Mouse (Mus musculus): ENCODE measurements around the gene Thtpa. TPM values are rescaled to one million over a fixed set of nuclear protein-coding genes. Genes with fewer than 3 reads are reported as not detected.

The Thtpa gene
- total RNA-seq (2022), result 10 to 100 TPM; 13.4 to 15.6 (median 14.9) TPM

- peak; percentile 57 to 67 for DNase-seq (ENCODE audit: low spot score in 2 of 2)
Observed at GRCm38 (mm10) chr14:55094704-55095231, at the start of gene Thtpa. Gene Thtpa (plus strand): TSS chr14:55094784.

- DNase-seq (ENCODE audit: low spot score in 2 of 2), result no peak
Observed at GRCm38 (mm10) chr14:55047971-55048531, 46.5 kb upstream of the Thtpa start.

GRCm38 (mm10) chr14:55052496-55052895, 42.1 kb upstream of the Thtpa start:
- no peak for DNase-seq (ENCODE audit: low spot score in 2 of 2)

GRCm38 (mm10) chr14:55053050-55053449, 41.5 kb upstream of the Thtpa start:
- DNase-seq (ENCODE audit: low spot score in 2 of 2), result no peak

- DNase-seq (ENCODE audit: low spot score in 2 of 2), result no peak
Observed at GRCm38 (mm10) chr14:55053708-55054190, 40.8 kb upstream of the Thtpa start.

- DNase-seq (ENCODE audit: low spot score in 2 of 2), result no peak
Observed at GRCm38 (mm10) chr14:55054191-55054749, 40.3 kb upstream of the Thtpa start.

- no peak for DNase-seq (ENCODE audit: low spot score in 2 of 2)
Observed at GRCm38 (mm10) chr14:55055167-55055834, 39.3 kb upstream of the Thtpa start.

GRCm38 (mm10) chr14:55059009-55059408, 35.6 kb upstream of the Thtpa start:
- DNase-seq (ENCODE audit: low spot score in 2 of 2), result no peak

GRCm38 (mm10) chr14:55059931-55060330, 34.7 kb upstream of the Thtpa start:
- no peak for DNase-seq (ENCODE audit: low spot score in 2 of 2)

- DNase-seq (ENCODE audit: low spot score in 2 of 2), result no peak
Observed at GRCm38 (mm10) chr14:55061845-55062244, 32.7 kb upstream of the Thtpa start.

GRCm38 (mm10) chr14:55062626-55063025, 32.0 kb upstream of the Thtpa start:
- no peak for DNase-seq (ENCODE audit: low spot score in 2 of 2)

GRCm38 (mm10) chr14:55063117-55063516, 31.5 kb upstream of the Thtpa start:
- DNase-seq (ENCODE audit: low spot score in 2 of 2), result no peak

- no peak for DNase-seq (ENCODE audit: low spot score in 2 of 2)
Observed at GRCm38 (mm10) chr14:55063581-55064381, 30.8 kb upstream of the Thtpa start.

- no peak for DNase-seq (ENCODE audit: low spot score in 2 of 2)
Observed at GRCm38 (mm10) chr14:55064481-55065370, 29.9 kb upstream of the Thtpa start.

GRCm38 (mm10) chr14:55065391-55065790, 29.2 kb upstream of the Thtpa start:
- no peak for DNase-seq (ENCODE audit: low spot score in 2 of 2)

GRCm38 (mm10) chr14:55066042-55066441, 28.5 kb upstream of the Thtpa start:
- DNase-seq (ENCODE audit: low spot score in 2 of 2), result no peak

- no peak for DNase-seq (ENCODE audit: low spot score in 2 of 2)
Observed at GRCm38 (mm10) chr14:55071756-55072155, 22.8 kb upstream of the Thtpa start.

- DNase-seq (ENCODE audit: low spot score in 2 of 2), result no peak
Observed at GRCm38 (mm10) chr14:55074416-55074815, 20.2 kb upstream of the Thtpa start.

GRCm38 (mm10) chr14:55076224-55076623, 18.4 kb upstream of the Thtpa start:
- no peak for DNase-seq (ENCODE audit: low spot score in 2 of 2)

GRCm38 (mm10) chr14:55076956-55077355, 17.6 kb upstream of the Thtpa start:
- no peak for DNase-seq (ENCODE audit: low spot score in 2 of 2)
